Mouse (Mus musculus): Measurements from ENCODE around the gene Agbl3.

The Agbl3 gene

DNA sequence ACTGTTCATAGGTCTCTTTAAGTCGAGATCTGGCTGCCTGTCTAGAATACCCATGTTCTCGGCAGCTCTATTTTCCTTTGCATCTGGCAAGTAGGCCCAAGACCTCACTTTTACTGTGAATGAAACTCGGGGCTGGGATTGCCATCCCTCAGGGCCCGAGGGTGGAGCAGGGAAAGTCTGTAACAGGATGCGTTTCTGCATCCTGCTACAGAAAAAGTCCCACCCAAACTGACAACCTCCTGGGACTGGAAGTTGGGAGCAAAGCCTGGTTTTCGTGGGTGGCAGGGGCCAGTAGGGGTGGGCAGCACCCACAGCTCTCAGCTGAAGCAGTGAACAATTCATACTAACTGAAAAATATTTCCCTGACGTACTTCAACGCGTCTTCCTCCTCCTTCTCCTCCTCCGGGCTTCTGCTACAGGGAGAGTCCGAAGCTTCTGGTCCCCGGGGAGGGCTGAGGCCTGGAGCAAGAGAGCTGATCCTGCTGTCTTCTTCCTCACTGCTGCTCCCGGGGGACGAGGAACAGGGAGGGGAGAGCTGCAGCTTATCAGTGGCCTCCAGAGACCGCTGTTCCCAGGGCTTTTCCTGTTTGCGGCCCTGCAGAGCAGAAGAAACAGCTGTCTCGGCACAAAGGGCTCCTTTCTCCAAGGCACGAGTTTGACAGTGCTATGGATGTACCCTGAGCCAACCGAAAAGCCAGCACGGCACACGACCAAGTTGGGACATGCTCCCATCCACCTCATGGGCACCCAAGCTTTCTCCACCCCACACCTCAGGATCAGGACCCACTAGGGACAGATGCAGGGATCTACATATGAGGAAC, 94.1 kb downstream of the Agbl3 start:
- DNase-seq (ENCODE audit: low read depth, low spot score): peak; percentile 62

DNA sequence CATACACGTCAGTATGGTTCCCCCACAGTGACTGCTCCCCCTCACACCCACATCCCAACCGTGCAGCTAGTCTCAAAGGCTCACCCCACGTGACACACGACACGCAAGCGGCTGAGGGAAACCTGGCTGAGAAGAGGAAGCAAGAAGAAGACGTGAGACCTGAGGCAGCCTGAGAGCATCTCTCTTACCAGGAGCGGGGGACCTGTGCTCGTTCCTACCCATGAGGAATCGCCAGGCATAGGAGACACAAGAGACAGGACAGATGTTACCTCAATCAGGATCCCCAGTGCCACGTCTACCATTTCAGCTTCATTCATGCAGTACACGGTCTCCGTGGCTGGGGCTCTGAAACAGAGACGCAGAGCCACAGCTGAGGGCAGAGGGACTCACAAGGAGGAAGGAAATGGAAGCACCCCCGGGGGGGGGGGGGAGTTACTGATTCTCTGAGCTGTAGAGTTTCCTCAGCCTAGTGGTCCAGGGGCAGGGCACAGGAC, 95.1 kb downstream of the Agbl3 start:
- peak; percentile 42 for DNase-seq (ENCODE audit: low read depth, low spot score)

DNA sequence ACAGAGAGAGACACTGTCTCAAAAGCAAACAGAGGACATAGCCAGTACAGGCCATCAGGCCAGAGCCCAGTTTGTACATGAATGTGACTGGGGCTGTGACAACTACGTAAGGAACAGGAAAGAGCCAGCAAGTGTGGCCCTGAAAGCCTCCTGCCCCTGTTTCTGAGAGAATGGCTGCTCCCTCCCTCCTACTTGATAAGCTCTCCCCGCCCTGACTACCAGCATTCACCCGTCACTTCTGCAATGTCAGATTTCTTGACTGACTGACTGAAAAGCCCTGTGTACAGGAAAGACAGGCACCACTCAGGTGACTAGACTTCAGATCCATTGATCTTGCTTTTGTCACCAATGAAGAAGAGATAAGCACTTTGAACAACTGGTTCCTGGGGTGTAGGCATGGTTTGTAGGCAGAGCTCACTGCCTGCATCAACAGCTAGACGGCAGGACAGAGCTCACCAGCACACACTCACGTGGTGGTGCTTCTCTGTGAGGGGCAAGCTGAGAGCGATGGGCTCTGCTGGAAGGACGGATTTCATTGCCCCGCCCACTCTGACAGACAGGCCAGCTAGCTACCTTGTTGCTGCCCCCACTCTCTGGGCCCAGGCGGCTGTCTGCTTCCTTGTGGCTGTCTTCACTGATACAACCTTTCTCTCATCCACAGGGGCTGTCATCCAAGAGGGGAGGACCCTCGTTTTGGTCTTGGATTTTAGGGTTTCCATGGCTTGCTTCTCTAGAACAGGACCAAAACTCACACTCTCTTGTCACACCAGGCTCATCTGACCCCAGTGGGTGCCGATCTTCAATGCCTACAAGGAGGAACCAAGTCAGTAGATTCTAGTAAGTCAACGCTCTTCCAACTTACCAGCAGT, 96.0 kb downstream of the Agbl3 start:
- DNase-seq (ENCODE audit: low read depth, low spot score): peak; percentile 64

DNA sequence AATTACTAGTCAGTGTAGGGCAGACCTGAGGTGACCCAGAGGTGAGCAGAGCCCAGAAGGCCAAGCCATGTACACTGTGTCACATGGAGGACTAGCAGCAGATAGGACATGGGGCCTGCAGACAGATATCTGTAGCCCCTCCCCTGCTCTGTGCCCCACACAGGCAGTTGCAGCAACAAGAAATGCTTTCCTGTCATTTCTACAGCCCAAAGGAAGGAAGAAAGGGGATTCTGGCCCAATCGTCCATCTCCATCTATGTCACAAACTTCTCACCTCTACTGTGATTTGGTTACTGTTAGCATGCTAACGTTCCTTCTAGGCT, 96.6 kb downstream of the Agbl3 start:
- no peak for DNase-seq (ENCODE audit: low read depth, low spot score)

DNA sequence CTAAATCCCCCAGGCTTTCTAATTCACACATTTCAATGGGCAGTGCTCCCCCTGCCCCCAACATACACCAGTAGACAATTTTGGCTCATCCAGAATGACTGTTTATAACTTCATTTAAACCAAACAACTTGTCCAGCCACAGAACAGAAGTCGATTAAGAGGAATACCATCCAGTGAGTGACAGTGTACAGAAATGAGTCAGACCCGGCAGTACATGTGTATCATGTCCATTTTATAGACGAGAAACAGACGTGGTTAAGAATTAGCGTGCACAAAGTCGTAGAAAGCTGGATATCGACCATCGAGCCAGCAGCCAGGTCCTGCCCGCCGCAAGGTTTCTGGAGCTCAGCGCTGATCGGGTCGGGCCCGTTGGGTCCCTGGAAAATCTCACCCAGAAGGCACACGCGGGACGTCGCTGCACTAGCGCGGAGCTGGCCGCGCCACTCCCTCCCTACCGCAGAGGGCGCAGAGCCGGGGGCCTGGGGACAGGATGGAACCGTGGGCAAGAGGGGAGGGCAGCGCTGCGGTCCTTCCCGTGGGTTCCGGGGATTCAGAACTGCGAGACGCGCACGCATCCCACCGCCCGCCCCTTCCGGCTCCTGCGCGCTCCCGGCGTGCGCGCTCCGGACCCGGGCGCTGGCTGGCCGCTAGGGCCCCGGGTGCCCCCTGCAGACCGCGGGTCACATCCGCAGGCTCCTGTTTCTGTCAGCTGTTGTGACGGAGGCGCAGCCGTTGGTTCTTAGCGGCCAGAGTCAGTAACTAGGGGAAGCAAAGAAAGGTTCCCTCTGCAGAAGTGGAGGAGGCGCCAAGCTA, 97.5 kb downstream of the Agbl3 start, which contains the start of gene Cyren:
TSS of gene Cyren (minus strand) at position 552 of the 813 bp plus-strand sequence.
- peak; percentile 67 for DNase-seq (ENCODE audit: low read depth, low spot score)

DNA sequence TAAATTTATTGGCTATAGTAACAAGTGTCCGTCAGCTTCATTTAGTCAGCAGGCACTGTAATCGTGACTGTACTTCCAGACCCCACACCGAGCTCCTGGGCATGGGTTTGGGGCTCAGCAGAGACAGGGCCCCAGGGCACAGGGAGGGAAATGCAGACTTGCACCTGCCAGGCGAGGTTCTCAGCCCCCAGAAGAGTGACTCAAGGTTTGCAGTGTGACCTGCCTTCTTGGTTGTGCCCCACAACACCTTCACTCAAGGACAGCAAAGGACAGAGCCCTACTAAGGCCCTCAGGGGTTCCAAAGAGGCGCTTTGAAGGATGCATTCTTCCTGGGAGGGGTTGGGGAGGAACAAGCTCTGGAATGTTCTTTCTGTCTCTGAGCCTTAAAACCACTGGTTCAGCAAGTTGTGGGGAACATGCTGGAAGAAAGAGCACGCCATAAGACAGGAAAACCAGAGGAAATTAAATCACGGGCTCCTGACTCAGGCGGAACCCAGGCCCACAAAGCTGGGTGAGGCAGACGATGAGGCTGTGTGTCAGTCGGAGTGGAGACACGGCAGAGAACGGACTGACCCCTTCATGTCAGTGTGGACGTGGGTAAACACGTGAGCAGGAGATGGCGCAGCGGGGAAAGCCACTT, 99.0 kb downstream of the Agbl3 start:
- DNase-seq (ENCODE audit: low read depth, low spot score): no peak

DNA sequence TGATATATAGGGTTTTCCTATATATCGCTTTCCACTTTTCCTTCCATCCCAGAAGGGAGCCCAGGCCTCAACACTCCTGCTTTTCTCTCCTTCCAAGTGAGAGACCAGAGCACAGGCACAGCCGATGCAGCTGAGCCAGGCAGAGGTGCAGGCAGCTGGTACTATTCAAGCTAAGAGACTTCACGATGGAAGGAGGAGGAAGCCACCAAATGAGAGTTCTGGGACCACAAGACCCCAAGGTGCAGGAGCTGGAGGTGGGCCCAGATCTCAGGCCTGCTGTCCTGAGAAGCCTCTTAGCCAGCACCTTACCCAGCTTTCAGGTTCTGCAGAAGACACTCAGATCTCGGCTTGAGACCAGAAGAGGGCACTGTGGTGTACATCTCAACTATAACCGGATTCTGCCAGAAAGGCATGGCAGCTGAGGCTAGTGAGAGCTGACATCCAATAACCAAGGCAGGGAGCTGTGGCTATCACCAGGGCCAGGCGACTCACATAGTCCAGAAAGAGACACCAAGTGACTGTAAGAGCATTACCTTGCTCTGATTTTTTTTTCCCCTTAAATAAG, 99.8 kb downstream of the Agbl3 start:
- no peak for DNase-seq (ENCODE audit: low read depth, low spot score)

DNA sequence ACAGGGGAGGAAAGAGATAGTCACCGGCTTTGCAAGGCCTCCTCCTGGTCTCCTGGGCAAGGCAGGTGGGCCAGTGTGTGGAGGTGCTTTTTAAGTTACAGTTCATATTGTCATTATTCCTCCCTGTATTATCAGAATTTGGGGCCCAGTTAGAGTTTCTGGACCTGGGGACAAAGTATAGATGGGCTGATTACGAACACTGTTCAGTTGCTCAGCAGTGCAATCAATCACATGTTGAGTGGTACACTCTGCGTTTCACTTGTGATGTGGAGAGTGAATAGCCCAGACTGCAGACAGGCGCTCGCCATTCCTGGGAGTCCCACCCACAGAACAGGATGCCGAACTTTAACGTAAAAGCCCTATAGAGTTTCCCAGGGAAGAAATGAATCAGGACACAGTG, 104.5 kb downstream of the Agbl3 start:
- DNase-seq (ENCODE audit: low read depth, low spot score): no peak

DNA sequence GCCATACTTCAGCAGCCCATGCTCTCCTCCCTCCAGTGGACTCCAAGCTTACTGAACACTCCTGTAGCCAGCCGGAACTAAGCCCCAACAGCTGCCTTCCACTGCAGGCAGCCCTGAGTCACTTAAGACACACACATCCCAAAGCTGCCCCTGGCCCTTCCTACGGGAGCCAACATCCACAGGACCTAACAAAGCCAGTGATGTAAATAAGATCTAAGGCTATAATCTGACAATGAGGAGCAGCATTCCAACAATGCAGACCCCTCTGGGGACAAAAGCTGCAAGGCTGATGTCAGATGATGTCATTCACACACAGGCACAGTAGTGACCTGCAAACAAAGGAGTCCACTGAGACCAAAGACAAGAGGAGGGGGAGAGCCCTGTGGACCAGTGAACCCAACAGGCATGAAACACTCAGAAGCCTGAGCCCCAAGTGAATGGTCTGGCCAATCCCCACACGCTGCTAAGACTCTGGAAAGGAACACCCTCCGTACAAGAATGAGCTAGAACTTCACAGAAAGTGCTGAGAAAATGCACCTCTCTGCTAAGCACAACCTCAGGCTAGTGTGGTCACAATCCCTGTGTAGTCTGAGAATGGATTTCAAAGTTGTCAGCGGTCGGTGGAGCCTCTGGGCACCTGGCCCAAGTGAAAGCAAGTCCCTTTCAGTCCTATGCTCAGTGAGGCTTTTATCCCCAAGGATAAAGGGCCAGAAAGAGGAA, 107.1 kb downstream of the Agbl3 start:
- DNase-seq (ENCODE audit: low read depth, low spot score): no peak

DNA sequence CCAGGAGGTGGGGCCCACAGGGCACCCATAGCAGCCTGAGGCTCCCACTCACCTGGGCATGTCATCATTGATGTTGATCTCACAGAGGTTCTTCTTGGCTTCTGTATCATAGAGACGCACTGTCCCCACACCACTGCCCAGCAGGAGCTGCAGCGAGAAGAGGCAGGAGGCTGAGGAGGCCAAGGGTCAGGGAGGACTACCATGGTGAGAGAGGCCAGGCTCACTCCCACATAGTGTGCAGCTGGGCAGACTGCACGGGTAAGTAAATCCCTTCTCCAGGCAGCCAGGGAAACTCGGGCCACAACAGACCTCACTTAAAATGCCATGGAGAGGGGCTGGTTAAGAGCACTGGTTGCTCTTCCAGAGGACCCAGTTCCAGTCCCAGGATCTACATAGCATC, 109.0 kb downstream of the Agbl3 start:
- DNase-seq (ENCODE audit: low read depth, low spot score): no peak

DNA sequence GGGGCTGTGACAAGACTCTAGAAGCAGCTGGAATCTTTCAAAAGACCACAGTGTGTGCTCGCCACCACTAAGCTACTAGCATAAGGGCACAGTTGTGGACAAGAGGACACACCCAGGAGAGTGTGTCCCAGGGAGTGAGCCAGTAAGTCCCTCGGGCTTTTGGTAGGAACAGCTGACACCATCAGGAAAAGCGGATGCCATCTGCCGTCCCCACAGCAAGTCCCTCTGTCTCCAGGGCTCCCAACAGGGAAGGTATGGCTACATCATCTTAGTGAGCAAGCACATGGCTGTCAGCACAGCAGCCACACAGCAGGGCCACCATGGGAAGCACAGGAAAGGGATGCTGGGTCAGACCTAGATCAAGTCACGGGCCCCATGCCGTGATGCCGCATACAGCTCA, 115.3 kb downstream of the Agbl3 start:
- DNase-seq (ENCODE audit: low read depth, low spot score): no peak

DNA sequence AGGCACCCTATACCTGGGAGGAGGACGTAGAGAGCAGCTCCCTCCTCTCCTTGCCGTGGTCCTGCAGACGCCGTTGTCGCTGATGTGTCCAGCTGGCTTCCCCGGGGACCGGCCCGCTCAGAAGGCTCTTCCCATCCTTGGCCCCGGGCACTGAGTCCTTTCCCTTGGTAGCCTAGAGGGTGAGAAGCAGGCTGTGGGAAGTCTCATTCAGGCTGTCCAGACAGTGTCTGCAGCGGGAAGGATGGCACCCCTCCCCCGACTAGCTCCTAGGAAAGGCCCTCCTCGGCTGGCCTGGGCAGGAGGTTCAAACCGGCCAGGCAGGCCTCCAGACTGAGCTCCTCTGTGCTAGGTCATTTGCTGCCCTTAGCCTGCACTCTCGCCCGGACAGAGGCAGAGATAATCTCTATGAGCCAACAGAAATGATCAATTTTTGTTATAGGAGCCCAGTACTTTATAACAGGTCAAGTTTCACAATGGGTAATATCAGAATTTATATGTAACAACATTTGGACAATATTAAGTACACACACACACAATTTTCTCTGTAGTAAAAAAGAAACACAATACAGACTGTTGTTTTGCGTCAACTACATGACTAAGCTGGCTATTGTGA, 116.0 kb downstream of the Agbl3 start:
- no peak for DNase-seq (ENCODE audit: low read depth, low spot score)

DNA sequence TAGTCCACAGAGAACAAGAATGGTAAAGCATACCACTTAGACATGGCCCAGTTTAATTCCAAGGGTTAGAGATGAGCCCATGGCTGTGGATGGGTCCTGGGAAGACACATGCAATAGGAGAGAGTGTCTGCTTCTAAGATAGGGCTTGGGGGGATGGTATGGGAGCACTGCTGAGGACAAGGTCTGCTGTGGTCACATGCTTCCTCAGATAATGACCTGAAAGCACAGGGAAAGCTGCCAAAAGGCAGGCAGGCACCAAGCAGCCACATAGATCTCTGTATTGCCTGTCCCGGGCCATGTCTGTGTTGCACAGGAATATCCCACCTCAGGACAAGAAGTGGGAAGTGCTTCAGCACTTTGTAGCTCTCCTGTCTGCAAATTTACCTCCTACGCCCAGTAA, 118.9 kb downstream of the Agbl3 start:
- no peak for DNase-seq (ENCODE audit: low read depth, low spot score)

DNA sequence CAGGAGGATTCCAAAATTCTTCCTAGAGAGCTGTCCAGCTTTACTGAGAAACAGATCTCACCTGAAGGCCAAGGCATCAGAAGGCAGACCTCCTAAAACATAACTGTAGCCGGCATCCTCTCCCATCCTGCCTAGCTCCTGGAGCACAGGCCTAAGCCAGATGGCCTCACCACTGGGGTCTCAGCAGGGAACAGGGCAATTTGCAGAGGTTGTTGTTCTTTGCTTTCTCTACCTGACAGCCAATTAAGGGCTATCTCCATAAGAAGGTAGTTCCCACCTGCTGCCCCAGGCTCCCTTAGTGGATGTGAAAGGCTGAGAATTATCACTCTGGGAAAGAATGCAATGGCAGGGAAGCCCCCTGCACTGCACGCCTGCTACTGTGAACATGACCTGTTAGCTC, 120.8 kb downstream of the Agbl3 start:
- no peak for DNase-seq (ENCODE audit: low read depth, low spot score)

DNA sequence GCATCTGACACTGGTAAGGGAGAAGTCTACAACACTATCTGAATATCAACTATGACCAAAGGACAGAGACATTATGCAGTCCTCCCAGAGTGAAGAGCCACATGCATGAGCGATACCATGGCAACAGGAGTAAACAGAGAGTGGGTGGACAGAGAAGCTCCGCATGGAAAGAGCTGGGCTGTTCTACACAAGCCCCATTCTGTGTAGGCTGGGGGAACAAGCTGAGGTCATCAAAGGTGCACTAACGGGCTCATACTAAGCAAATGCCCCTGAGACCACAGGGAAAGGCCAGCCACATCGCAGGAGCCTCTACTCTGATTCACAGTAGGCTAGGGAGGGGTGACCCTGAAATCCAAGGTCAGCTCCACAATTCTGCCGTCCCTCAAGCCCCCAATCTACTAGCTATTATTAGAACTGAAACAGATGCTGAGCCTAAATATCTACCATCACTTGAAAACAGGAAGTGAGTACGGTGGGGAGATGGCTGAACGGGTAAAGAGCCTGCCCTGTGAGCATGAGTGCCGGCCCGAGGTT, 121.7 kb downstream of the Agbl3 start:
- no peak for DNase-seq (ENCODE audit: low read depth, low spot score)

DNA sequence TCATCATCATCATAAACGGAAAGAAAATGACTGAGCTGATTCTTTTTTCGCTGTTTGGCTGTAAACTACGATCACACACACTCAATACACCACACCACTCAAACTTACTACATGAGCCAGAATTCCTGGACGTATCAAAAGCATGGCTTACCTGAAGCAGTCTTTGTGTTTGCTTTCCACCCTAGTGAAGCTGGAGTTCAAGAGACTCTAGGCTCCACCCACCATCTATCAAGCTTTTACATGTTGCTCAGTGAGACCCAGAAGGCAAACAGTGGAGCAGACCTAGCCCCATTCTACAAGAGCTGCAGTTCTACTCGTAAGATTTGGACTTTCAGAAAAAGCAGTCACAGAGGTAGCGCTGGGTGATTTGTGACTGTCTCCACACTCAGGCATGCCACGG, 122.3 kb downstream of the Agbl3 start:
- DNase-seq (ENCODE audit: low read depth, low spot score): no peak

DNA sequence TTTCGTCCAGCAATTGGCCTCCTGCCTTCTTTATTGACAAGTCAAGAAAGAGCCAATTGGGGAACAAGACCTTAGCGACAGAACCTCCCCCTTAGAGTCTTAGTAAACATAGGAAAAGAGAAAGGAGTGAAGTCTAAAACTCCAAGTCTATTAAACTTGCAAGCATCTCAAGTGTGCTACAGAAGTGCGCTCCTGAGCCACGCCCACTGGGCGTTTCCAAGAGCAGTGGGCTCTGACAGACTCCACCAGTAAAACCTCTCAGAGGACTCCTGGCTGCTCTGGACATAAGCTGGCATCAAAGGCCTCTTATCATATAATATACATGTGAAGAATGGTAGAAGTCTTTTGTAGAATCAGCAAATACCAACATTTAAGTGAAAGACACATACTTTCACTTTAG, 123.2 kb downstream of the Agbl3 start:
- no peak for DNase-seq (ENCODE audit: low read depth, low spot score)

DNA sequence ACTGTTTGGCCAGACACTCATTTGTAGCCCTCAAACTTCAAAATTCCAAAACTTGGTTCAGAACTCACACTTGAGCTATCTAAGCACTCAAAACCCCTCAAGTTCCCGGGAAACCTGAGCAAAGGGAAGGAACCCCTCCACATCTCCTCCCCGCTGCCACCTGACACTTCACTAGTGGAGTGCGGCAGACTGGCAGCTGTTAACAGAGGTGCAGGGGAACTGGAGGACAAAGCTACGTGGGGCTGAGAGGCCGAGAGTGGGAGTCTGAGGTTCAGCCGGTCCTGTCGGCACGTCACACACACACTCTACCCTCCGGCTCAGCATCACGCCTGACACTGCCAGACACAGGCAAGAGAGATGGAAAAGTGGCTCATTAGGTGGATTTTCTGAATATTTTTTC, 123.6 kb downstream of the Agbl3 start:
- DNase-seq (ENCODE audit: low read depth, low spot score): no peak

DNA sequence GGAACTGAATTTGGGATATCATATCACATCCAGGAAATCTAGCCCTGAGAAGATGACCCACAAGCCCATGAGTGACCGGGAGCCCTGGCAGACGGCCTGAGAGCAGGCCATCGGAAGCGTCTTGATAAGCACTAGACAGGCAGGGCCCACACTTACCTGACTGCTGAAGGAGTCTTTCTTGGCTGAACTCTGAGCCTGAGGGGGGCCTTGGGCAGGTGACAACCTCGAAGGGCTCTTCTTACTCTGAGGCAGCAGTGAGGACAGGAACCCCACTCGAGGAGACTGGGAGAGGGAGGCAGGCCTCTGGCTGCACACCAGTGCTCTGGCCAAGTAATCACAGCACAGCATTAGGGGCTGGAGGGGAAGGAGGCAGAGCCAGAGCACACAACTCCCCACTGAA, 124.1 kb downstream of the Agbl3 start:
- no peak for DNase-seq (ENCODE audit: low read depth, low spot score)

DNA sequence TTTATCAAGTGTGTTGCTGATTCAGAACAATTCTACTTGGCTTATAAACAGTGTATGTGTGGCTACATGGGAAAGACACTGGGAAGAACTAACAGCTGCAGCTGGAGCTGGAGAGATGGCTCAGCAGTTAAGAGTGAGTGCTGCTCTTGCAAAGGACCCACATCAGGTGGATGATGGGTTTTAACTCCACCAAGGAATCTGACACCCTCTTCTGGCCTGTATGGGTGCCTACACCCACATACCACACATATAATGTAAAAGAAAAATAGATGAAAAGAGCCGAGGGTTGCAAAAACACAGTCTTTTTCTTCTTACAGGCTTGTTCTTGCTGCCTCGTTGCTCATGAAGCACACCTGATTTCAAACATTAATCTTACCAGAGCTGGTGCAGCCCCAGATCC, 125.9 kb downstream of the Agbl3 start:
- no peak for DNase-seq (ENCODE audit: low read depth, low spot score)

Data from c-Kit-negative CD71-positive TER-119-positive erythroid progenitor cells, embryonic 14.5 days (primary cell).